Mouse (Mus musculus) hindbrain, embryonic 14.5 days (tissue): ENCODE results near the gene Kif1b. TPM values are rescaled to one million over a fixed set of nuclear protein-coding genes. Genes with fewer than 3 reads are reported as not detected.

ENCODE experiments used
- ATAC-seq: fragments of 200-750 bp; cut with Nextera tagmentation; 2 replicates; pipeline ENCODE4 v1.8.0; 2017; ENCODE audit warnings: moderate number of reproducible peaks, mild to moderate bottlenecking, moderate TSS enrichment, moderate library complexity; ENCODE audit not compliant: low FRiP score
- DNase-seq: peaks from one replicate; pipeline ENCODE4 v3.0.0-alpha.2; 2015; ENCODE audit warnings: low spot score
- H3K27ac ChIP-seq: fragments of 300-500 bp; sonication (generic); 2 replicates; pipeline ENCODE4 v1.5.1; 2014; ENCODE audit warnings: mild to moderate bottlenecking, moderate library complexity
- H3K27me3 ChIP-seq: fragments of 300-500 bp; sonication (generic); 2 replicates; pipeline ENCODE4 v1.6.1; 2014; ENCODE audit warnings: mild to moderate bottlenecking, low read length, mixed read lengths; ENCODE audit not compliant: control insufficient read depth, insufficient read depth
- H3K36me3 ChIP-seq: fragments of 300-500 bp; sonication (generic); replicated peaks from 2 replicates; pipeline ENCODE4 v1.6.1; 2014; ENCODE audit not compliant: control insufficient read depth, insufficient read depth
- H3K4me1 ChIP-seq: fragments of 300-500 bp; sonication (generic); replicated peaks from 2 replicates; pipeline ENCODE4 v1.6.1; 2014; ENCODE audit warnings: antibody characterized with exemption, low read length, mixed read lengths; ENCODE audit not compliant: control insufficient read depth, insufficient read depth
- H3K4me2 ChIP-seq: fragments of 300-500 bp; sonication (generic); replicated peaks from 2 replicates; pipeline ENCODE4 v1.6.1; 2014; ENCODE audit warnings: mild to moderate bottlenecking, moderate library complexity
- H3K4me3 ChIP-seq: fragments of 300-500 bp; sonication (generic); replicated peaks from 2 replicates; pipeline ENCODE4 v1.5.1; 2014; ENCODE audit warnings: mild to moderate bottlenecking, low read length
- H3K9ac ChIP-seq: fragments of 300-500 bp; sonication (generic); 2 replicates; pipeline ENCODE4 v1.6.1; 2014
- H3K9me3 ChIP-seq: fragments of 300-500 bp; sonication (generic); 2 replicates; pipeline ENCODE4 v1.6.1; 2016; ENCODE audit warnings: low read length; ENCODE audit not compliant: control insufficient read depth
- WGBS: fragments of 180-500 bp; shearing (Covaris S2); extraction: QIAGEN DNeasy Blood & Tissue Kit; methylation state at CpG from one replicate; pipeline ENCODE4 v1.1.7; 2014; 5-methylcytosine and 5-hydroxymethylcytosine counted together
- polyA plus RNA-seq: library from polyadenylated mRNA; unstranded; fragments of >200 nt; fragmentation: Nextera tagmentation; extraction: Ambion mirVana; gene quantifications from 2 replicates; pipeline ENCODE4 v1.2.1, GENCODE M21; 2014

Gene Kif1b
- polyA plus RNA-seq, result 188 and 194 TPM in 2 replicates

DNA sequence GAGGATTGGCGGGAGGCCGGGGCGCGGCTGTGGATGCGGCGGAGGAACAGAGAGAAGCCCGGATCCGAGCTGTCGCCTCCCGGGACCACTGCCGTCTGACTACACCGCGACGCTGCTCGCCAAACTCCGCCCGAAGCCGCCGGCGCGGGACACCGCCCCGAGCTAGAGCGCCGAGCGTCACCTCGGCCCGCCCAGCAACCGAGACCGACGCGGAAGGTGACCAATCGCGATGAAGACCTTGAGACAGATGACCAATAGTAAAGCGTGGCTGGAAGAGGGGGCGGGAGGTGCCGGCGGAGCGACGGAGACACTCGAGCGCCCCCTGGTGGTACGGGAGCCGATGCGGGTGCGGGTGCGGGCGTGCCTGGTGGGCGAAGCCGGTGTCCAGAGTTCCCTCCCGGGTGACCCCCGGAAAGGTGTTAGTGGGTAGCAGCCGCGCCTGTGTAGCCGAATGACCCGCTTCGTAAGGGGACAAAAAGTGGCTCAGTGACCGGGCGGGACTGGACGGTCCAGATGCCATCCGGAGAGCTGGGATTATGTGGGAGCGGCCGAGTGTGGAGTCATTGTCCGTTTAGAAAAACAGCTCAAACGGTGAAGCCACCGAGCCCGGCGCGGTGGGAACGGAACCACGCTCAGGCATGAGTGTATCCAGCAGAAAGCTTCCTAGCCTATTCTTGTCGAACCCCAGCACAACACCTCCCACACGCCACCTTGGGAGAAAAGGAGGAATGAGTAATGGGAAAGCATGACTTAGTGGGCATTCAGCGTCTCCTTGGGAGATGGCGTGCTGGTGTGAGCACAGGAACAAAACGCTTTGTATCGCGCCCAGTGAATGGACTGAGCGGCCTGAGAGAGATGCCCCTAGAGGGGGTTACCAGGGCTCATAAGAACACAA, at the start of gene Kif1b:
Gene Kif1b, minus strand, starts transcription at position 98 of the 895 bp plus-strand sequence.
- H3K27ac ChIP-seq, result peak within 1 kb of the TSS; percentile 99

DNA sequence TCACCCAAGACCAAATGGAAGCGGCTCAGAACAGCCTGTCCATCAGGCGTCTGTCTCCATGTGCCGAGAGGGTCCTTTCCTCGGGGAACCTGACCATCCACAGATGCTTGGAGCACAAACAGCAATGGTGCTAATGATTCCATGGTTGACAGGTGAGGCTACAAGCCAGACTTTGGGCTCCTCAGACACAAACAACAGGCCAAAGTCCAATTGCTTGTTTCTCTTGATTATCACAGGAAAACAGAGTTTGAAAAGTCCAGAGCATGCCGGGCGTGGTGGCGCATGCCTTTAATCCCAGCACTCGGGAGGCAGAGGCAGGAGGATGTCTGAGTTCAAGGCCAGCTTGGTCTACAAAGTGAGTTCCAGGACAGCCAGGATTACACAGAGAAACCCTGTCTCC, 47.2 kb upstream of the Kif1b start:
- Histone ChIP-seq H3K4me2 (no peak overlapping the region), H3K4me3 (no peak overlapping the region), H3K27ac (no peak overlapping the region), H3K36me3 (peaks cover 99% of the 10 kb centered on the region), H3K4me1 (no peaks in the 10 kb centered on the region), H3K27me3 (no peaks in the 10 kb centered on the region), H3K9ac (no peak overlapping the region), H3K9me3 (no peaks in the 10 kb centered on the region)
- WGBS, result 97% methylated on average over 8 of the region's 8 CpGs
- ATAC-seq (no peak), DNase-seq (no peak)

More for the DNA sequence above, at the start of gene Kif1b:
- peak; percentile 95 for ATAC-seq
- H3K27me3 ChIP-seq, result no peaks in the 10 kb centered on the region
- no peaks in the 10 kb centered on the region for H3K36me3 ChIP-seq
- peak; percentile 99 for DNase-seq
- WGBS, result under 1% methylated on average over 79 of the region's 79 CpGs
- H3K9ac ChIP-seq, result peak within 1 kb of the TSS; percentile 98
- peaks cover 36% of the 10 kb centered on the region for H3K4me1 ChIP-seq
- H3K9me3 ChIP-seq, result no peaks in the 10 kb centered on the region
- H3K4me3 ChIP-seq, result peak within 1 kb of the TSS; percentile 98
- H3K4me2 ChIP-seq, result peak within 1 kb of the TSS; percentile 78

DNA sequence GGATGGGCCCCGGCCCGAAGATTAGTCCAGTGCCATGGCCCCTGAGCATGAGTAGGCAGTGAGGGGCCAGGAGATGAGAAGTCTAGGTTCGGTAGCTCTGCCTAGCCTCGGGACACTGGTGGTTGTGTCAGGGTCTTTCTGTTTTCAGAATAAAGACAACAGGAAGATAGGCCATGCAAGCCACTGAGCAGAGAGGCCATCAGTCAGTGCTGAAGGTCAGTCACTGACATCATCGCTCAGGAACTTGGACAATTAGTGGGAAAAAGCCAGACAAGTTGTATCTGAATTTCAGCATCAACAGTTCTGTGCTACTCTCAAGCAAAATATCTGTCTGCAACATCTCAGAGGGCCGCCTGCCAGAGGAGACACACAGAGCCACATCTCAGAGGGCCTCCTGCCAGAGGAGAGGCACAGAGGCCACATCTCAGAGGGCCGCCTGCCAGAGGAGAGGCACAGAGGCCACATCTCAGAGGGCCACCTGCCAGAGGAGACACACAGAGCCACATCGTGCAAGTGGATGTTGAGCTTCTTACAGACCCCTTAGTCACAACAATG, 44.2 kb upstream of the Kif1b start:
- peaks cover 88% of the 10 kb centered on the region for H3K36me3 ChIP-seq

DNA sequence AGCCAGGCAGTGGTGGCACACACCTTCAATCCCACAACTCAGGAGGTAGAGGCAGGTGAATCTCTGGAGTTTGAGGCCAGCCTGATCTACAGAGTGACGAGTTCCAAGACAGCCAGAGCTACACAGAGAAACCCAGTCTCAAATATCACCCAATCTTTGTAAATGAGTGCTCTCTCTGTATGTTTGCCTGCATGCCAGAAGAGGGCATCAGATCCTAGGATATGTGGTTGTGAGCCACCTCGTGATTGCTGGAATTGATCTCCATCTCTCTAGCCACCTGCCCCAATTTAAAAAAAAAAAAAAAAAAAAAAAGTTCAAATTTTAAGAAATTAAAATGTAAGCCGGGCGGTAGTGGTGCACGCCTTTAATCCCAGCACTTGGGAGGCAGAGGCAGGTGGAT, 41.5 kb upstream of the Kif1b start:
- Histone ChIP-seq H3K36me3 (peaks cover 89% of the 10 kb centered on the region), H3K4me3 (no peak overlapping the region), H3K9ac (no peak overlapping the region), H3K4me1 (no peaks in the 10 kb centered on the region), H3K27me3 (no peaks in the 10 kb centered on the region), H3K9me3 (no peaks in the 10 kb centered on the region), H3K27ac (no peak overlapping the region), H3K4me2 (no peak overlapping the region)
- DNase-seq, result no peak
- no peak for ATAC-seq
- 80% methylated on average over 5 of the region's 5 CpGs for WGBS

More for the DNA sequence above, 44.2 kb upstream of the Kif1b start:
- WGBS, result 92% methylated on average over 8 of the region's 8 CpGs
- Histone ChIP-seq H3K4me1 (no peaks in the 10 kb centered on the region), H3K4me3 (no peak overlapping the region), H3K9me3 (no peaks in the 10 kb centered on the region), H3K4me2 (no peak overlapping the region), H3K9ac (no peak overlapping the region), H3K27ac (no peak overlapping the region), H3K27me3 (no peaks in the 10 kb centered on the region)
- no peak for DNase-seq
- ATAC-seq, result no peak

DNA sequence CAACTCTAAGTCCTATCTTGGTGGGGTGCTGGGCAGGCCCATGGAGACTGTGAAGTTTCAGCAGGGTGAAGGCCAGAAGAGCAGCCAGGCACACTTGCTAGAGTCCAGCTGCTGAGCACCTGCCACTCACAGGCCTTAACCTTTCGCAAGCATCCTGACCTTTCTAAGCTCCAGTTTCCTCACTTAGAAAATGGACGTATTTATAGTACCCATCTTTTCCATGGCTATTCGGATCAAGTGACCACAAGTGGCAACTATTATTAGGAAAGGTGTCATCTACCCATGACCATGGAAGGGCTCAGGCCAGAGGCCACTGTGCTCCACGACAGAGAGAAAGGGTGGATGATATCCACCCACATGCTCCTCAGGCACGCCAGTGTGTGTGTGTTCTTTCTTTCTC, 38.4 kb upstream of the Kif1b start:
- DNase-seq (no peak), ATAC-seq (no peak)
- 87% methylated on average over 5 of the region's 5 CpGs for WGBS

DNA sequence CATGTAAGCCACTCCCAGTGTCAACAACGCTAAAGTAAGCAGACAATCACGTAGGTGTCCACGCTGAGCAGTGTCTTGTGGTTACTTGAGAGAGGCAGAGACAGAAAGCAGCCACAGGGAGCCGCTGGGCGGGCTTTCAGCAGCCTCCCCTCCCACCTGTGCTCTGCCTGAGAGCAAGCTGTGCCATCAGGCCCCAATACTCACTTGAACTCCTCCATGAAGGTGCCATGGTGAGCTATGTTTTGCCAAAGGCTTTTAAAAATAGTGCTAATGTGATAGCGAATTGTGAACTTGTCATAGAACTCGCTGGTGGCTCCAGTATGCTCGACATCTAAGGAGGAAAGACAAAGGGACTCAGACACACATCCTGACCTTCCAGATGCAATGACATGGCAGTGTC, 36.8 kb upstream of the Kif1b start:
- DNase-seq (no peak), ATAC-seq (no peak)
- Histone ChIP-seq H3K36me3 (peaks cover 83% of the 10 kb centered on the region), H3K9ac (no peak overlapping the region), H3K4me3 (no peak overlapping the region), H3K4me2 (no peak overlapping the region), H3K27me3 (no peaks in the 10 kb centered on the region), H3K27ac (no peak overlapping the region), H3K9me3 (no peaks in the 10 kb centered on the region), H3K4me1 (no peaks in the 10 kb centered on the region)
- 85% methylated on average over 8 of the region's 8 CpGs for WGBS

More for the DNA sequence above, 38.4 kb upstream of the Kif1b start:
- Histone ChIP-seq H3K27me3 (no peaks in the 10 kb centered on the region), H3K9ac (no peak overlapping the region), H3K4me3 (no peak overlapping the region), H3K9me3 (no peaks in the 10 kb centered on the region), H3K4me2 (no peak overlapping the region), H3K4me1 (no peaks in the 10 kb centered on the region), H3K36me3 (peaks cover 89% of the 10 kb centered on the region), H3K27ac (no peak overlapping the region)

DNA sequence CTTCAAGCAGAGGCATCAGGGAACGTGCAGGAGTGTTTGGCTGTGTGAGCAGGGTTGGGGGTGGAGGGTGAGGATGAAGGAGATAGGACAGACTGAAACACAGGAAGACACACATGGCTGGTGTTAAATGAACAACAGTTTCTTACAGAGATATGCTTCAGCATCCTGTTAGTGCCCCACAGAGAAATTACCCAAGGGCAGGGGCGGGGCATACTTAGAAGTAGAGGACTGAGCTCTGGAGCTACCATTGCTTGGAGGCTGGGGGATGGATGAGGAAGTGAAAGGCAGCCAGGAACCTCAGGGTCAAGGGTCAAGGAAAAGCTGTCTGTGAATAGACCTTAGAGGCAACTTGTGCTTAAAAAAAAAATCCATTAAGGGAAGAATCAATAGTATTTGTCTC, 33.2 kb upstream of the Kif1b start:
- no peak overlapping the region for H3K9ac ChIP-seq
- WGBS, result 68% methylated on average over 2 of the region's 2 CpGs
- H3K9me3 ChIP-seq, result no peaks in the 10 kb centered on the region
- no peaks in the 10 kb centered on the region for H3K27me3 ChIP-seq
- DNase-seq (no peak), ATAC-seq (no peak)
- H3K4me1 ChIP-seq, result no peaks in the 10 kb centered on the region
- no peak overlapping the region for H3K4me3 ChIP-seq
- H3K36me3 ChIP-seq, result peaks cover 94% of the 10 kb centered on the region
- H3K4me2 ChIP-seq, result no peak overlapping the region
- H3K27ac ChIP-seq, result no peak overlapping the region

DNA sequence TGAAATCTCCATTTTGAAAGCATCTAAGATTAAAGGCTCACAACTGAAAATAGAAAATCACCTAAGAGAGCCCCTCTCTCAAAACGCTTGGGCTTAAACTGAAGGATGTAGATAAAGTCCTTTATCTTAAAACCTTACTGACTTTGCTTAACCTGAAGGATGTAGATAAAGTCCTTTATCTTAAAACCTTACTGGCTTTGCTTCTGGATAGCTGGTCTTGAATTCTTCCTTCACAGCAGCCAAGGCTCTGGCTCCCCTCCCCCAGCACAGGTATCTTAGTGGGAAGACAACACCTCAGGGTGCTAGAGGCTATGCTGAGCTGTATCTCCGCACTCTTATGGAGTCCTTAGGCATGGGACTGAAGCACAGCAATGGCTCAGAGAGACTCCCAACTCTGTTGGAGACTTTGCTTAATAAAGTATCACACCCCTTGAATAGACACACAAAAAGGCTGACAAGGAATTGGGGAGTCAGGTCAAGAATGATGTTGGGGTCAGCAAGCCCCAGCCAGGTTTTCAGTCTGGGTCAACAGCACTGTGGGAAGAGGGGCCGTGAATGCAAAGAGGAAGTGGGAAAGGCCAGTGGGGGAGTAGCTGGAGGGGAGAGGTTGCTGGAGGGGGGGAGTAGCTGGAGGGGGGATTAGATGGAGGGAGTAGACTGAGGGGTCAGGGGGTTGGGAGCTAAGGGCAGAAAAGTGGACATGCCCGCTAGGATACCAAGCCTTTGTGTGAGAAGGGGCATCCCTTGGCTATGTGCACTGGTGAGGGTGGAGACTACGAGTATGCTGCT, 32.1 kb upstream of the Kif1b start:
- Histone ChIP-seq H3K27ac (no peak overlapping the region), H3K27me3 (no peaks in the 10 kb centered on the region), H3K4me3 (no peak overlapping the region), H3K9ac (no peak overlapping the region), H3K36me3 (peaks cover 94% of the 10 kb centered on the region), H3K4me1 (no peaks in the 10 kb centered on the region), H3K4me2 (no peak overlapping the region), H3K9me3 (no peaks in the 10 kb centered on the region)
- ATAC-seq, result no peak
- WGBS, result 63% methylated on average over 5 of the region's 5 CpGs
- no peak for DNase-seq

DNA sequence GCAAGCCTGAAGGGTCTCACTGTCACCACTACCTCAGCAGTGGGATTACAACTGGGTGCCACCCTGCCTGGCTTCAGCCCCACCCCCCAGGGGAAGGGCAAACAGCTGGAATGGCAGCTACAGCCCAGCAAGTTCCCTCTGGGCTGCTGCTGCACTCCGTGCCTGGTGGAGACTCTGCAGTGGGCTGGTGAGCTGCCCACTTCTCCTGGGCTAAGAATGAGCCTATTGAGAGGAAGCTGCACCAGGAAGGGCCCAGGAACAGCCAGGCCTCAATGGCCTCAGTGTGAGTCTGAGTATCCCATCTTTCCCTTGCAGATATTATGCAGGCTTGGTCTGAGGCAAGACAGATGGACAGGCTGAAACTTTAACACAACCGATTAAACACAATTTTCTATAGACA, 30.6 kb upstream of the Kif1b start:
- no peak for DNase-seq
- H3K36me3 ChIP-seq, result peaks cover 94% of the 10 kb centered on the region
- no peak overlapping the region for H3K27ac ChIP-seq

More for the DNA sequence above, 30.6 kb upstream of the Kif1b start:
- 84% methylated on average over 2 of the region's 2 CpGs for WGBS
- Histone ChIP-seq H3K4me1 (no peaks in the 10 kb centered on the region), H3K4me3 (no peak overlapping the region), H3K4me2 (no peak overlapping the region), H3K27me3 (no peaks in the 10 kb centered on the region), H3K9ac (no peak overlapping the region), H3K9me3 (no peaks in the 10 kb centered on the region)
- ATAC-seq, result no peak
